Mouse (Mus musculus) kidney, adult 18-20 months (tissue): ENCODE measurements around the gene Gpr180.
A peak's percentile ranks its signal among the peaks of the same experiment; 100 is the strongest.
"Not testable (repeated sequence)": the region's sequence is repeated elsewhere in the genome, so short reads cannot be mapped to it uniquely, and the experiment has no call there.

Experiments
- DNase-seq: peaks from one replicate; pipeline ENCODE4 v3.0.0; 2021

Gene Gpr180

GRCm38 (mm10) chr14:118136744-118137452 is at the start of gene Gpr180:
Gene Gpr180, plus strand, starts transcription at chr14:118137158.
- peak; percentile 94 for DNase-seq

GRCm38 (mm10) chr14:118088437-118089207 is 48.3 kb upstream of the Gpr180 start:
- DNase-seq = no peak

- peak; percentile 93 for DNase-seq
Measured at GRCm38 (mm10) chr14:118089215-118089805, 47.6 kb upstream of the Gpr180 start.

- no peak for DNase-seq
Measured at GRCm38 (mm10) chr14:118089806-118090392, 47.1 kb upstream of the Gpr180 start.

- no peak for DNase-seq
Measured at GRCm38 (mm10) chr14:118098265-118098664, 38.7 kb upstream of the Gpr180 start.

- DNase-seq = no peak
Measured at GRCm38 (mm10) chr14:118101227-118101990, 35.5 kb upstream of the Gpr180 start.

GRCm38 (mm10) chr14:118107479-118107878 is 29.5 kb upstream of the Gpr180 start:
- not testable (repeated sequence) for DNase-seq

- DNase-seq = no peak
Measured at GRCm38 (mm10) chr14:118113116-118113515, 23.8 kb upstream of the Gpr180 start.

- DNase-seq = no peak
Measured at GRCm38 (mm10) chr14:118124129-118124528, 12.8 kb upstream of the Gpr180 start.

GRCm38 (mm10) chr14:118124771-118125170 is 12.2 kb upstream of the Gpr180 start:
- DNase-seq = no peak

- DNase-seq = no peak
Measured at GRCm38 (mm10) chr14:118126301-118126700, 10.7 kb upstream of the Gpr180 start.

GRCm38 (mm10) chr14:118131472-118131871 is 5.5 kb upstream of the Gpr180 start:
- no peak for DNase-seq

GRCm38 (mm10) chr14:118131931-118132641 is 4.9 kb upstream of the Gpr180 start:
- no peak for DNase-seq

- peak; percentile 99 for DNase-seq
Measured at GRCm38 (mm10) chr14:118132642-118132977, 4.3 kb upstream of the Gpr180 start, which contains the start of gene Tgds. Gene Tgds, minus strand, starts transcription at chr14:118132755.

GRCm38 (mm10) chr14:118137487-118137886 is 529 bp downstream of the Gpr180 start:
- no peak for DNase-seq

- no peak for DNase-seq
Measured at GRCm38 (mm10) chr14:118142283-118142682, 5.3 kb downstream of the Gpr180 start.

- DNase-seq = no peak
Measured at GRCm38 (mm10) chr14:118148046-118148445, 11.1 kb downstream of the Gpr180 start.

GRCm38 (mm10) chr14:118148554-118148953 is 11.6 kb downstream of the Gpr180 start:
- DNase-seq = no peak

- DNase-seq = no peak
Measured at GRCm38 (mm10) chr14:118150656-118151551, 13.9 kb downstream of the Gpr180 start.

GRCm38 (mm10) chr14:118151651-118152293 is 14.8 kb downstream of the Gpr180 start:
- peak; percentile 16 for DNase-seq
